Mouse (Mus musculus) neural tube, embryonic 14.5 days (tissue): ENCODE measurements around the gene Nup107. TPM values are rescaled to one million over a fixed set of nuclear protein-coding genes. Genes with fewer than 3 reads are reported as not detected.

Source experiments
- ATAC-seq: fragments of 200-750 bp; cut with Nextera tagmentation; 2 replicates; pipeline ENCODE4 v1.8.0; 2017; ENCODE audit warnings: low read depth, mild to moderate bottlenecking, moderate TSS enrichment, moderate library complexity
- H3K27ac ChIP-seq: fragments of 300-500 bp; sonication (generic); 2 replicates; pipeline ENCODE4 v1.5.1; 2014; ENCODE audit warnings: low read depth, mild to moderate bottlenecking, control low read depth, low read length, moderate library complexity, mixed read lengths
- H3K27me3 ChIP-seq: fragments of 300-500 bp; sonication (generic); 2 replicates; pipeline ENCODE4 v1.6.1; 2014; ENCODE audit warnings: low read length; ENCODE audit not compliant: control insufficient read depth, insufficient read depth
- H3K36me3 ChIP-seq: fragments of 300-500 bp; sonication (generic); 2 replicates; pipeline ENCODE4 v1.6.1; 2014; ENCODE audit warnings: low read length, mixed read lengths; ENCODE audit not compliant: control insufficient read depth, insufficient read depth
- H3K4me1 ChIP-seq: fragments of 300-500 bp; sonication (generic); 2 replicates; pipeline ENCODE4 v1.6.1; 2014; ENCODE audit warnings: low read length; ENCODE audit not compliant: control insufficient read depth, insufficient read depth
- H3K4me2 ChIP-seq: fragments of 300-500 bp; sonication (generic); 2 replicates; pipeline ENCODE4 v1.6.1; 2014; ENCODE audit warnings: mild to moderate bottlenecking, low read depth, low read length, control low read depth
- H3K4me3 ChIP-seq: fragments of 300-500 bp; sonication (generic); 2 replicates; pipeline ENCODE4 v1.5.1; 2014; ENCODE audit warnings: low read depth, low read length, control low read depth, mixed read lengths
- H3K9ac ChIP-seq: fragments of 300-500 bp; sonication (generic); replicated peaks from 2 replicates; pipeline ENCODE4 v1.6.1; 2014; ENCODE audit warnings: low read depth, mild to moderate bottlenecking, control low read depth, low read length, mixed read lengths
- H3K9me3 ChIP-seq: fragments of 300-500 bp; sonication (generic); 2 replicates; pipeline ENCODE4 v1.6.1; 2016; ENCODE audit warnings: low read length; ENCODE audit not compliant: control insufficient read depth
- WGBS: fragments of 180-500 bp; shearing (Covaris S2); extraction: QIAGEN DNeasy Blood & Tissue Kit; methylation state at CpG from one replicate; pipeline ENCODE4 v1.1.7; 2014; 5-methylcytosine and 5-hydroxymethylcytosine counted together
- polyA plus RNA-seq: library from polyadenylated mRNA; unstranded; fragments of >200 nt; fragmentation: Nextera tagmentation; extraction: Ambion mirVana; gene quantifications from 2 replicates; pipeline ENCODE4 v1.2.1, GENCODE M21; 2014

Nup107 gene
- polyA plus RNA-seq, 1 experiment from 2014 or later = 34.5 TPM

DNA sequence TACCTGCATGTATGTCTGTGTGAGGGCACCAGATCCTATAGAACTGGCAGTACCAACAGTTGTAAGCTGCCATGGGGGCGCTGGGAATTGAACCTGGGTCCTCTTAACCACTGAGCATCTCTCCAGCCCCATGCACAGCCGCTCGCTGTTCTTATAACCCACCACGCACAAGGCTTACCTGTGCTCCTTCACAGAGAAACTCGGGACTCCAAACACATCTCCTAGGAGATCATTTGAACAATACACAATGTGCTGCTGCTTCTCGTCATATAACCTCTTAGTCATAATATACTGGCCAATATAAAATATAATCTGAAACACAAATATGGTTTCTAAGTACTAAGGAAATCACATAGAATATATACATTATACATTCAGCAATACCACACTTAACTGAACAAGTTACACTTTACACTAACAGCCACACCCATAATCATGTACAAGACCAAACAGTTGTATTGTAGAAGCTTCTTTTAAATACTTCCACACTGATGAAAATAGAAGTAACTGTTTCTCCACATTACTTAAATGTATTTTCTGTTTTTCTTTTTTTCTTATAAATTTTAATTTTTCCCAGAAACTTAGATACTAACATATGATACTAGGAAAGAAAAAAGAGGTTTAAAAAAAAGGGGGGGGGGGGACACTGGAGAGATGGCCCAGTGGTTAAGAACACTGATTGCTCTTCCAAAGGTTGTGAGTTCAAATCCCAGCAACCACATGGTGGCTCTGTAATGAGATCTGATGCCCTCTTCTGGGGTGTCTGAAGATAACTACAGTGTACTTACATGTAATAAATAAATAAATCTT lies 90.3 kb downstream of the Nup107 start:
- peaks cover 5% of the 10 kb centered on the region; the same call in 1 of the 2 replicates for H3K4me1 ChIP-seq
- H3K4me2 ChIP-seq = no peak overlapping the region
- no peak for ATAC-seq
- H3K4me3 ChIP-seq = no peak overlapping the region
- H3K36me3 ChIP-seq = peaks cover 64% of the 10 kb centered on the region
- H3K9ac ChIP-seq = no peak overlapping the region
- H3K27ac ChIP-seq = no peak overlapping the region
- H3K27me3 ChIP-seq = no peaks in the 10 kb centered on the region
- WGBS = 96% methylated on average over 6 of the region's 6 CpGs
- H3K9me3 ChIP-seq = no peaks in the 10 kb centered on the region

DNA sequence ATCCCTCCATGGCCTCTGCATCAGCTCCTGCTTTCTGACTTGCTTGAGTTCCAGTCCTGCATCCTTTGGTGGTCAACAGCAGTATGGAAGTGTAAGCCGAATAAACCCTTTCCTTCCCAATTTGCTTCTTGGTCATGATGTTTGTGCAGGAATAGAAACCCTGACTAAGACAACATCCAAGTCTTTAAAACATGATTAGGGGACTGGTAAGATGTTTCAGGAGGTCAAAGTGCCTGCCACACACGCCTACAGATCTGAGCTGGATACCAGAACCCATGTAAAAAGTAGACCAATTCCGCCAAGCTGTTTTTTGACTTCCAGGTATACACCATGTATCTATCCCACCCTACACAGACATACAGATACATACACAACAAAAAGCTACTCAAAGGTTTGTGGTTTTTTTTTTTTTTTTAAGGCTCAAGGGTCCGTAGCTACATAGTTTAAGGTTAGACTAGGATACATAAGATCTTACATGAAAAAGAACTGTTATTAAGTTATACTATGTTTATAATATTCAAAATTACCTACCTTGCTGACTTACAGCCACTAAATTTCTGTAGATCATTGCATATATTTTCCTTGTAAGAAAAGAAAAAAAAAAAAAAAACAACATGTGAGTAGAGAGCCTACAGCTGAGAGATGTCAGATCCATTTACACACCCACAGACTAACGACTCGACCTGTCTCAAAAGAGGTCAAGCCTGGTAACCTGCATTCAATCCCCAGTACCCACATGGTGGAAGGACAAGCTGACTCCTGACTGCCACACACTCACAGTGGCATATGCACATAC lies 91.3 kb downstream of the Nup107 start:
- Histone ChIP-seq H3K27me3 (no peaks in the 10 kb centered on the region), H3K9me3 (no peaks in the 10 kb centered on the region), H3K36me3 (peaks cover 72% of the 10 kb centered on the region), H3K27ac (no peak overlapping the region), H3K4me3 (no peak overlapping the region), H3K4me1 (no peaks in the 10 kb centered on the region), H3K4me2 (no peak overlapping the region), H3K9ac (no peak overlapping the region)
- no peak for ATAC-seq
- 96% methylated on average over 6 of the region's 6 CpGs for WGBS

Other genes starting within 250 kb of the Nup107 start
- gene Cpm, start 163.2 kb downstream of the Nup107 start, polyA plus RNA-seq = 4.2 and 4.4 TPM in 2 replicates
- gene Mdm2, start 81.9 kb downstream of the Nup107 start, polyA plus RNA-seq = 57.9 and 63.5 TPM in 2 replicates
- 20.5 and 27.5 TPM in 2 replicates for gene Slc35e3, start 46.3 kb downstream of the Nup107 start, polyA plus RNA-seq
- 172 and 195 TPM in 2 replicates for gene Rap1b, start 53.3 kb upstream of the Nup107 start, polyA plus RNA-seq